Mouse (Mus musculus): ENCODE measurements around the gene Olfr298.

Olfr298 gene

GRCm38 (mm10) chr7:86492384-86492783, at the start of gene Olfr298:
Olfr298 (minus strand) TSS chr7:86492484.
- DNase-seq (ENCODE audit: low spot score in 2 of 2): no peak

GRCm38 (mm10) chr7:86519668-86520067, 27.4 kb upstream of the Olfr298 start, which contains the start of gene Olfr297:
Olfr297 (plus strand) TSS chr7:86519968.
- no peak for DNase-seq (ENCODE audit: low spot score in 2 of 2)

- DNase-seq (ENCODE audit: low spot score in 2 of 2): no peak
Measured at GRCm38 (mm10) chr7:86459621-86460020, 32.7 kb downstream of the Olfr298 start, which contains the start of gene Olfr299. Olfr299 (plus strand) TSS chr7:86459921.
